Mouse (Mus musculus) macrophage (primary cell): ENCODE data around the gene Phox2b. TPM values are rescaled to one million over a fixed set of nuclear protein-coding genes. Genes with fewer than 3 reads are reported as not detected.

Experiments
- H3K27ac ChIP-seq: fragments of 350-480 bp; formaldehyde crosslinking; 2 replicates; pipeline ENCODE4 v1.9.0; 2021
- H3K36me3 ChIP-seq: fragments of 350-480 bp; formaldehyde crosslinking; 2 replicates; pipeline ENCODE4 v1.9.0; 2021; ENCODE audit errors: inconsistent target
- H3K4me3 ChIP-seq: fragments of 350-480 bp; formaldehyde crosslinking; 2 replicates; pipeline ENCODE4 v1.9.0; 2021; ENCODE audit errors: inconsistent target
- H3K79me2 ChIP-seq: fragments of 350-480 bp; formaldehyde crosslinking; 2 replicates; pipeline ENCODE4 v1.9.0; 2021; ENCODE audit errors: inconsistent target
- WGBS: methylation state at CpG from one replicate; pipeline ENCODE4 v1.1.7; 2026; ENCODE audit warnings: inconsistent platforms; ENCODE audit not compliant: missing documents; 5-methylcytosine and 5-hydroxymethylcytosine counted together
- polyA plus RNA-seq: library from polyadenylated mRNA; stranded (reverse); fragments of 250-400 nt; gene quantifications from 3 replicates; pipeline ENCODE4 v1.2.4, GENCODE M21; 2018; ENCODE audit warnings: inconsistent platforms

Phox2b gene
- polyA plus RNA-seq, 1 experiment from 2014 or later: not detected

DNA sequence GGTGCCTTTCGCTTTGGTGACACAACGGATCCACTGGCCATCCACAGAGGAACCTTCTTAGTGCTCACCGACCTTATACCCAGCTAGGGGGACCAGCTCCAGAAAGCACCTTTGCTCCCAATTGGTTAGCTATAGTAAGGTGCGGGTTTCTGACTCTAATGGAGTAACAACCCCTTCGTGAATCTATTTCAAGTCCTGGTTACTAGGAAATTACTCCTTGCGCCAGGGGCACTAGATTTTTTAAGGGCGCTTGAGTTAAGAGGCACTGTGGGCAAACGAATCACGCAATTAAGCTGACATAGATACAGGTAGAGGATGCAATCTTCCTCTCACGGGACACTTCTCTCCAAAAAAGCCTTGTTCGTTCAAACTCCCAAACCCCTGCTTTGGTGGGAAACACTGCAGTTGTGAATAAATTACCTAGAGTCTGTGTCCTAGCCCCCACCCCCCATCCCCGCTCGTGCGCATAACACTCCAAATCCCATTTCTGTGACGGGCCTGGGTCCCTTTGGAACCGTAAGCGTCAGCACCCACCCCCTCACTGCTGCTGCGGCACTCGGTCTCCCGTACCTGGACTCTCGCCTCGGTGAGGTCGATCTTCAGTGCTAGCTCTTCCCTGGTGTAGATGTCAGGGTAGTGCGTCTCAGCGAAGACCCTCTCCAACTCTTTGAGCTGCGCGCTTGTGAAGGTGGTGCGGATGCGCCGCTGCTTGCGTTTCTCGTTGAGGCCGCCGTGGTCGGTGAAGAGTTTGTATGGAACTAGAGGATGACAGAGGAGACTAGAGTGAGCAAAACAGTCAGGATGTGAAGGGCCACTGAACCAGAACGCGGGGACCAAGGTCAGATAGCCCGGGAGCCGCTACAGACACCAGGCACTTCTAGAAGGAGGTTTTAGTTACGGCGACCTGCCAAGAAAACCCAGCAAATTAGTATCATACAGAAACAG, 1.7 kb downstream of the Phox2b start:
- Histone ChIP-seq H3K4me3 (no peak overlapping the region), H3K27ac (no peak overlapping the region), H3K79me2 (no peaks in the 10 kb centered on the region), H3K36me3 (no peaks in the 10 kb centered on the region)
- WGBS: 8% methylated on average over 41 of the region's 41 CpGs

DNA sequence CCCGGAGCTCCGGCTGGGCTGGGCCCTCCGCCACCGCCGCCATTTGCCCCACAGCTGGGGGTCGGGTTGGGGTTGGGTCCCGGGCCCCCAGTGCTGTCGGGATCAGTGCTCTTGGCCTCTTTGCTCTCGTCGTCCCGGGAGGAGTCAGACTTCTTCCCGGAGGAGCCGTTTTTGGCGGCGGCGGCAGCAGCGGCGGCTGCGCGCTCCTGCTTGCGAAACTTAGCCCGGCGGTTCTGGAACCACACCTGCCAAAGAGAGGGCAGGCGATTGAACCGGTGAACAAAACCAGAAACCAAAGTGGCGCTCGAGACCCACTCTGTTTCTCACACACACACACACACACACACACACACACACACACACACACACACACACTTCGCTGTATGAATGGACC, 2.7 kb downstream of the Phox2b start:
- 4% methylated on average over 25 of the region's 28 CpGs for WGBS
- H3K27ac ChIP-seq: no peak overlapping the region
- no peak overlapping the region for H3K4me3 ChIP-seq
- H3K79me2 ChIP-seq: no peaks in the 10 kb centered on the region
- no peaks in the 10 kb centered on the region for H3K36me3 ChIP-seq

DNA sequence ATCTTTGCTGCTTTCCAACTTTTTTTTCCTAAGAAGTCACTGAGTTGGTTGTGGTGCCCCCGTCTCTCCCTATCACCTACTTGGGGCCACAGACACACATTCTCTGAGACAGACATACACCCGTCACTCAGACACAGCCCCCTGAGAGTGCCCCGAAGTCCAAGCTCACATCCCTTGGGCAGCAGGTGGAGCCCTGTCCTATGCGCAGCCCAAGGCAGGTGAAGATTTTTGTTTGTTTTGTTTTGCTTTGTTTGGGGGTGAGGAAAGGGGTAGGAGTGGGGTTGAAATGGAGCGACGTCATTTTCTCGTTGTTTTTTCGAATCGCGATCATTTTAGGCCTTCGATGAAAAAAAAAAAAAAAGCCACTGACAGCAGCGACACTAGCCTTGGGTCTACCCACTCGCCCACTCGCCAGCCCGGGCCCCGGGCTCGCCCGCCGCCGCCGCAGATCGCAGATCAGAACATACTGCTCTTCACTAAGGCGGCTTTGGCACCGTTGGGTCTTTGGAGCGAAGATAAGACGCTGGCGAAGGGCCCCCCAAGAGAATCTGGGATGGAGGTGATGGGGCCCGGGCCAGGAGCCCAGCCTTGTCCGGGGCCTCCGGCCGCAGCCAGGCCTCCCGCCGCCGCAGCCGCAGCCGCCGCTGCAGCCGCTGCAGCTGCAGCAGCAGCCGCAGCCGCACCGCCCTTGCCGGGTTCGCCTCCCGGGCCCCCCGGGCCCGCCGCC, 3.3 kb downstream of the Phox2b start:
- Histone ChIP-seq H3K79me2 (no peaks in the 10 kb centered on the region), H3K27ac (no peak overlapping the region), H3K36me3 (no peaks in the 10 kb centered on the region), H3K4me3 (no peak overlapping the region)
- 4% methylated on average over 36 of the region's 47 CpGs for WGBS

DNA sequence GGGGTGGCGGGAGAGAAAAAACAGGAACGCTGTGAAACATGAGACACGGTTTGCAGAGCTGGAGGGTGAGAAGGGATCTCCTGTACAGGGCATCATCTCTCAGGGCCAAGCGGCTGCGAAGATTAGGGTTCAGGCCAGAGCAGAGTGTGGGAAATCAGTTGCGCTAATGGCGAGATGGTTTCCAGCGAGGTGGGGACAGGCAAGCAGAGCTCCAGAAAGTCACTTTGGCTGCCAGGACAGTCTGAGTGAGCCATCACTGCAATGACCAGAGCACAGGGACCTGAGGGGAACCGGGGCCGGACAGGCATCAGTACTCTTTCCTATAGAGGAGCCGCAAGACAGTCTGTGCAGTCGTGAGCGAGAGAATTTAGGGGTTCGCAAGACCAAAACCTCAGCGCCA, 3.9 kb downstream of the Phox2b start:
- WGBS: 11% methylated on average over 15 of the region's 15 CpGs
- H3K36me3 ChIP-seq: no peaks in the 10 kb centered on the region
- H3K79me2 ChIP-seq: no peaks in the 10 kb centered on the region
- H3K4me3 ChIP-seq: no peak overlapping the region
- no peak overlapping the region for H3K27ac ChIP-seq

DNA sequence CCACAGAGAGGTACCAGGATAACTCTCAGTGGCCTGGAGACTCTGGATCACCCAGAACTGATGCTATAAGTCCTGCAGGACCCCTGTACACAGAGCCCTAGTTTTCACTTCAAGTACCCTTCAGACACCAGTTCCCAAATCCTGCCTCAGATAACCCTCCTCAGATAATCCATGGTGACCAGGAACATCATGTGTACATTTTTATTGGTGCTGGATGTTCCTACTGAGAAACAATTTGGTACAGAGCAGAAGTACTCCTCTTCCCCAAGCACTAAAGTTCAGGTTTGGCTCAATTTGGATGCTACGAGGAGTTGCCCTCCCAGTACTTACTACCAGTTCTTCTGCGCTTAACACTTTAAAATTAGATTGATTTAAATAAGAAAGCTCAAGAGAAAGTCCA, 5.1 kb downstream of the Phox2b start:
- Histone ChIP-seq H3K4me3 (no peak overlapping the region), H3K27ac (no peak overlapping the region), H3K79me2 (no peaks in the 10 kb centered on the region), H3K36me3 (no peaks in the 10 kb centered on the region)
- WGBS: 28% methylated on average over 2 of the region's 2 CpGs

DNA sequence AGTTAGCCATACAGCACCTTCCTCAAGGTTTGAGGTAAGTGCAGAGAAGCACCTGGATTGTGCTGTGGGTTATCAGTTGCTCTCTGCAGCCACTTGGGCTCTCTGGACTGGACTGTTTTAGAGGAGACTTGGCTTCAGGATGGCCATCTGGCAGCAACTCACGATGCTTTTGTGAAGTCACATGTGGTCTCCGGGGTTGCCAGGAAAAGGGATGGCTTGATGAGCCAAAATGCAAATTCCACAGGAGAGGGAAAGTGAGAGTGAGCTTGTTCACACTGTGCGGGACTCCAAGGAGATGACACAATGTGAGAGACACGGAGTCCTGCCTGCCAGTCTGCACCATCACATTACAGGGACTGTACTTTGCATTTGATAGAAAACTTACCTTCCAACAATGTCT, 7.3 kb downstream of the Phox2b start:
- no peaks in the 10 kb centered on the region for H3K36me3 ChIP-seq
- no peaks in the 10 kb centered on the region for H3K79me2 ChIP-seq
- WGBS: 22% methylated on average over 4 of the region's 4 CpGs
- H3K4me3 ChIP-seq: no peak overlapping the region
- no peak overlapping the region for H3K27ac ChIP-seq

DNA sequence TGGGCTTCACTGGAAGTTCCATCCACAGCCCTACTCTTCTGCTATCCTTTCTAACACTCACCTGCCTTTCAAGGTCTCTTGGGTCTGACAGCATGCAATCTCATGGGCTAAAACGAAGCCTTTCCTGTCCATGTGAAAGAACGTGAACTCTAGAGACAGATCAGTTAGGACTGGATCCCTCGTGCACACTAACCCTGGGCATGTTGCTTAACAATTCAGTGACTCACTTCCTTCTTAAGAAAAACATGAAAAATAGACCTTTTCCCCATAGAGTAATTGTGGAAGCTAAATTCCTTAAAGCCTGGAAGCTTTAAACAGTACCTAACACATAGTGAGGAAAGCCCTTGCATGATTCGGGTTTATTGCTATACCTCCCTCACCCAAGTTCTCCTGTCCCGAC, 8.2 kb downstream of the Phox2b start:
- Histone ChIP-seq H3K27ac (no peak overlapping the region), H3K4me3 (no peak overlapping the region), H3K36me3 (no peaks in the 10 kb centered on the region), H3K79me2 (no peaks in the 10 kb centered on the region)
- 30% methylated on average over 5 of the region's 5 CpGs for whole genome bisulfite sequencing

DNA sequence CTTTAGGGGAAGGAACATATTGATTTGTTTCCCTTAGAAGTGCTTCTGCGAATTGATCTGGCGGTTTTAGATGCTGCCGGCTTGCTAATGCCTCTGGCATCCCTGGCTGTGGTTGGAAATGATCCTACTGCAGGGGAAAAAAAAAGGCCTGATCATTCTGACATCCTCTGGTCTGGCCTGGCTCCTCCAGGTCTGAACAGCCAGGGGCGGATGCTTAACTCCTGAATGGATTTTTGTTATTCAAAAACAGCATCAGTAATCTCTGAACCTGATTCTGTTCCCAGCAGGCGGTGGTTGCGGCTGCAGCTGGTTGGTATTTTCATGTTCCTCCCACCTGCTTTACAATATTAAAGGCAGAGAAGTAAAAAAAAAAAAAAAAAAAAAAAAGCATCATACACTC, 16.0 kb downstream of the Phox2b start:
- H3K27ac ChIP-seq: no peak overlapping the region
- H3K4me3 ChIP-seq: no peak overlapping the region
- 63% methylated on average over 6 of the region's 6 CpGs for WGBS
- no peaks in the 10 kb centered on the region for H3K79me2 ChIP-seq
- no peaks in the 10 kb centered on the region for H3K36me3 ChIP-seq

DNA sequence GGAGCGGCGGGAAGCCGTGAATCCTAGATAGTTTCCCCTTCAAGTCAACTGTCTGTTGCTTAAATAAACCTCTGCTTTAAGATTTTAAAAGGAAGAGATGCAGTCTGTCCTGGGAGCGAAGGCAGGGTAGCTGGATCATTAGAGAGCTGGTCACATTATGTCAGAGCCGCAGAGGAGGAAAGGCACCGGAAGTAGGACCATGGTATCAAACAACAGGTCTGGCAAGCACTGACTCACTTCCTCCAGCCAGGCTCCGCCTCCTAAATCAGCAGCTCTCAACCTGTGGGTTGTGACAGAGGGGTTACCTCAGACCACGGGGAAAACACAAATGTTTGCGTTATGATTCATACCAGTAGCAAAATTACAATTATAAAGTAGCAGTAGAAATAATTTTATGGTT, 35.5 kb downstream of the Phox2b start:
- no peak overlapping the region for H3K4me3 ChIP-seq
- H3K27ac ChIP-seq: no peak overlapping the region
- WGBS: 54% methylated on average over 9 of the region's 9 CpGs
- H3K36me3 ChIP-seq: no peaks in the 10 kb centered on the region
- no peaks in the 10 kb centered on the region for H3K79me2 ChIP-seq

DNA sequence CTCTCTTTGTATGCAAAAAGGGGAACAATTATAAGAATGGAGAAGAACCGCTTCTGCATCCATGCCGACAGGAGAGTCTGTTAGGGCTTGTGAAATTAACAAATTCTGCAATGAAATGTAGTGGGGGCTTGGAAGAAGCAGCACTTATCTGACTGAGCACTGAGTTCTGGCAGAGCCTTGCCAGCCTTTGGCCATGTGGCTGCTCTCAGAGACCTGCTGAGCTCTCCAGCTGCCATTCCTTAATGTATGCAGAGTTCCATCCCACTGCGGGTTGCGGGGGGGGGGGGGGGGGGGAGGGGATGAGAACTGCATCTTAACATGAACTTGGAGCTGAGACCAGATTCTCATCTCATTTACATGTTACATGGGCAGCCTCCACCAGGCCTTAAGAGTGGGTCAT, 38.6 kb downstream of the Phox2b start:
- H3K27ac ChIP-seq: no peak overlapping the region
- 25% methylated on average over 3 of the region's 4 CpGs for WGBS

DNA sequence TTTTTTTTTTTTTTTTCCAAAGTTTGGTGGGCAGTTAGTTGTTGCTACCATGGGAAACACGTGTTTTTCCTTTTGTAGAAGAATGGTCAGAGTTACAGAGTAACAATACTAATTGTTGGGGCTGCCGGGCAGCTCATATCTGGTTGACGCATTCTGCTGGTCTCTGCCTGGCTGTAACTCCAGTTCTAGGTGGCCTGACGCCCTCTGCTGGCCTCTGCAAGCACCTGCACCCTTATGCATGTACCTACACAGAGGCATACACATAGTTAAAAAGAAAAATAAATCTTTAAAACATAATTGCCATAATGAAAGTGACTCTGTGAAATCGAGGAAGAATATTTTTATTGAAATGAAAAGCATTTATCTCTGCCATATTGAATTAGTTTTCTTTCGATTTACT, 41.3 kb downstream of the Phox2b start:
- Histone ChIP-seq H3K4me3 (no peak overlapping the region), H3K36me3 (no peaks in the 10 kb centered on the region), H3K79me2 (no peaks in the 10 kb centered on the region), H3K27ac (no peak overlapping the region)
- WGBS: 81% methylated on average over 6 of the region's 6 CpGs

More for the DNA sequence above, 38.6 kb downstream of the Phox2b start:
- Histone ChIP-seq H3K36me3 (no peaks in the 10 kb centered on the region), H3K4me3 (no peak overlapping the region), H3K79me2 (no peaks in the 10 kb centered on the region)

DNA sequence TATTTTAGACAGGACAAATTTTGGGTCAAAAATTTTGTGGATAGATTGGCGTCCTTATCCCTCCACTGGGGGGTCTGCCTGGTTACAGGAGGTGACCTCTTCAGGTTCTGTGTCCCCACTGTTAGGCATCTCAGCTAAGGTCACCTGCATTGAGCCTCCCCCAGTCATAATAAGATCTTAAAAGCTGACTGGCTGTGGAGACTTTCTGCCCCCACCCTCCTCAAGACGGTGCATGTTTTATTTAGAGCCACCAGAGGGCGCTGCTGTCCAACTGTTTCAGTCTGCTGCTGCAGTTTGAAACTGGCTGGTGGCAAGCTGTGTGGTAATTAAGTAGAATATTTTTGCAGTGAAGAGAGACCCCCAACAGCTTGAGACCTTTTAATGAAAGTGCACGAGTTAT, 51.1 kb downstream of the Phox2b start:
- no peak overlapping the region for H3K27ac ChIP-seq
- no peaks in the 10 kb centered on the region for H3K79me2 ChIP-seq
- 25% methylated on average over 4 of the region's 4 CpGs for WGBS
- H3K36me3 ChIP-seq: no peaks in the 10 kb centered on the region
- no peak overlapping the region for H3K4me3 ChIP-seq
